In genomic region chr13:60417436-60418158, GRCm38 (mm10) we compare ENCODE assay signal across 8 mouse cellular contexts.
DNase-seq lines count a peak whose midpoint lies in the region; TF ChIP-seq lines count a peak whose summit lies in the region.

No protein-coding gene starts in this region.

- WGBS in kidney, adult 2 months, result 67% methylated on average over 14 of the region's 14 CpGs
- WGBS in hindbrain, embryonic 10.5 days, result 79% methylated on average over 14 of the region's 14 CpGs

- no peaks in the 10 kb centered on the region for H3K9me3 ChIP-seq in hindbrain, embryonic 10.5 days

- no peak overlapping the region; the same call in 1 of the 2 replicates for H3K27ac ChIP-seq in kidney, adult 2 months (ENCODE audit: insufficient read depth, low read depth, low read length)
- no peak overlapping the region for H3K27ac ChIP-seq in hindbrain, embryonic 10.5 days

- no peaks in the 10 kb centered on the region for H3K27me3 ChIP-seq in kidney, adult 2 months (replicated peaks; ENCODE audit: control insufficient read depth, insufficient read depth, low read length)
- H3K27me3 ChIP-seq in hindbrain, embryonic 10.5 days (ENCODE audit: insufficient read depth, poor library complexity, severe bottlenecking), result peaks cover 21% of the 10 kb centered on the region

- no peak for TF ChIP-seq CTCF in kidney, adult 2 months (conservative IDR thresholded peaks at IDR 0.05; ENCODE audit: insufficient read depth, insufficient read length, low read depth, low read length)

- no peak for TF ChIP-seq POLR2A in kidney, adult 2 months (IDR thresholded peaks at IDR 0.05; ENCODE audit: low read depth, low read length)

- H3K4me1 ChIP-seq in kidney, adult 2 months (ENCODE audit: control insufficient read depth, insufficient read depth, low read length), result no peaks in the 10 kb centered on the region
- peaks cover 18% of the 10 kb centered on the region for H3K4me1 ChIP-seq in hindbrain, embryonic 10.5 days (replicated peaks)

- peak; percentile 65 for DNase-seq in ovary, adult 18-20 months (ENCODE audit: low spot score)
- no peak for DNase-seq in ovary, postnatal 10 days (ENCODE audit: low spot score)
- peak; percentile 90 for DNase-seq in fat pad, adult 2 months (ENCODE audit: extremely low read depth, low read depth, low spot score)
- peak; percentile 64 for DNase-seq in kidney, adult 2 months
- peak; percentile 57 to 76 for DNase-seq in urinary bladder, postnatal 36 days (ENCODE audit: low spot score in 2 of 2)
- no peak for DNase-seq in MN1 (ENCODE audit: low spot score)
- no peak for DNase-seq in embryo, embryonic 9.5 days (ENCODE audit: extremely low spot score)
- DNase-seq in hindbrain, embryonic 10.5 days (ENCODE audit: low spot score), result no peak

- H3K4me3 ChIP-seq in kidney, adult 2 months (ENCODE audit: insufficient read depth, low read depth, low read length), result no peak overlapping the region
- no peak overlapping the region for H3K4me3 ChIP-seq in hindbrain, embryonic 10.5 days

- no peaks in the 10 kb centered on the region for H3K36me3 ChIP-seq in kidney, adult 2 months (ENCODE audit: control insufficient read depth, insufficient read depth, low read length)
- H3K36me3 ChIP-seq in hindbrain, embryonic 10.5 days, result no peaks in the 10 kb centered on the region

Comparison
In these comparisons a context has a peak if more than half of its experiments do, and no peak if none do; other contexts are left out.
1. DNase-seq: peak in ovary, adult 18-20 months (single experiment), fat pad, adult 2 months (single experiment), kidney, adult 2 months (single experiment) and urinary bladder, postnatal 36 days (2 of 2); none in ovary, postnatal 10 days (single experiment), MN1 (single experiment), embryo, embryonic 9.5 days (single experiment) and hindbrain, embryonic 10.5 days (single experiment).